Mouse (Mus musculus) C2C12 (cell line): Measurements from ENCODE around the gene Gm26741.
A peak's percentile ranks its signal among the peaks of the same experiment; 100 is the strongest.

Experiments
- CEBPB ChIP-seq: IDR thresholded peaks from one replicate; pipeline ENCODE4 v1.6.1; 2011; ENCODE audit warnings: low read depth, mild to moderate bottlenecking, control low read depth, moderate library complexity
- CTCF ChIP-seq: IDR thresholded peaks from one replicate; pipeline ENCODE4 v1.5.1; 2011; ENCODE audit not compliant: control insufficient read depth, insufficient read depth, insufficient read length
- MAX ChIP-seq: IDR thresholded peaks from one replicate; pipeline ENCODE4 v1.6.1; 2011; ENCODE audit warnings: mild to moderate bottlenecking, control low read depth
- USF1 ChIP-seq: IDR thresholded peaks from one replicate; pipeline ENCODE4 v1.6.1; 2011; ENCODE audit warnings: low read depth, mild to moderate bottlenecking, control low read depth, moderate library complexity

DNA sequence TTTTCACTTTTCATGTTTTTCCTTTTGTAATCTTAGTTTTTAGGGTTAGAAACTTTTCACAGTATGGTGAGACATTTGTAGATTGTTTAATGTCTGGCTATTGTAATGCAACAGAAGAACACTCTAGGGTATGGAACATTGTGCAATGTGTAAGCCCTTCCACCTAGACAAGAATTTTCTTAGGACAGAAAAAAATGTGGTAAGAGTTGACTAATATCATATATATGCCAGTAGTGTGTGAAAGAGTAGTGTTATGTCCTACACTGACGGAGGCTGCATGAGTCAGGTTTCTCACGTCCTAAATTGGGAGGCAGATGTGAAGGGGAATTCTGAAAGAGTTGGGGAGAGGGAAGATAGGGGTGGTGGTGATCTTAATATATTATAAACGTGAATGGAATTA lies 41.2 kb downstream of the Gm26741 start:
- TF ChIP-seq USF1: no peak
- TF ChIP-seq CTCF: no peak
- TF ChIP-seq CEBPB: peak; percentile 88
- no peak for TF ChIP-seq MAX
